Mouse (Mus musculus) intestine, postnatal 0 days (tissue): ENCODE measurements at regions not wholly inside any gene's neighbourhood (a gene's known extent, or its start where the extent isn't known, plus 50 kb on each side); places are given as distances from the start of the nearest gene placed in this dataset.
A peak's percentile ranks its signal among the peaks of the same experiment; 100 is the strongest.

Experiments
- ATAC-seq: fragments of 200-750 bp; cut with Nextera tagmentation; 2 replicates; pipeline ENCODE4 v1.8.0; 2017; ENCODE audit warnings: mild to moderate bottlenecking, moderate TSS enrichment, moderate library complexity
- H3K27ac ChIP-seq: fragments of 300-500 bp; sonication (generic); 2 replicates; pipeline ENCODE4 v1.5.1; 2014; ENCODE audit warnings: mild to moderate bottlenecking, low read depth, low read length, moderate library complexity
- H3K27me3 ChIP-seq: fragments of 300-500 bp; sonication (generic); replicated peaks from 2 replicates; pipeline ENCODE4 v1.6.1; 2014; ENCODE audit warnings: low read length, mixed read lengths; ENCODE audit not compliant: control insufficient read depth, insufficient read depth
- H3K36me3 ChIP-seq: fragments of 300-500 bp; sonication (generic); 2 replicates; pipeline ENCODE4 v1.6.1; 2014; ENCODE audit warnings: mild to moderate bottlenecking, moderate library complexity; ENCODE audit not compliant: control insufficient read depth, insufficient read depth
- H3K4me1 ChIP-seq: fragments of 300-500 bp; sonication (generic); replicated peaks from 2 replicates; pipeline ENCODE4 v1.6.1; 2014; ENCODE audit warnings: antibody characterized with exemption, low read length, mixed read lengths; ENCODE audit not compliant: control insufficient read depth, insufficient read depth
- H3K4me2 ChIP-seq: fragments of 300-500 bp; sonication (generic); replicated peaks from 2 replicates; pipeline ENCODE4 v1.6.1; 2014; ENCODE audit warnings: low read depth, mild to moderate bottlenecking, moderate library complexity
- H3K4me3 ChIP-seq: fragments of 300-500 bp; sonication (generic); 2 replicates; pipeline ENCODE4 v1.5.1; 2014; ENCODE audit warnings: low read depth, low read length
- H3K9ac ChIP-seq: fragments of 300-500 bp; sonication (generic); 2 replicates; pipeline ENCODE4 v1.6.1; 2014; ENCODE audit warnings: mild to moderate bottlenecking, low read depth, low read length
- H3K9me3 ChIP-seq: fragments of 300-500 bp; sonication (generic); 2 replicates; pipeline ENCODE4 v1.6.1; 2016; ENCODE audit warnings: mixed run types; ENCODE audit not compliant: control insufficient read depth
- CTCF ChIP-seq: sonication (generic); IDR thresholded peaks from 2 replicates; pipeline ENCODE4 v1.5.1; 2016; ENCODE audit warnings: low read depth, mild to moderate bottlenecking, control low read depth, antibody characterized with exemption, moderate library complexity
- WGBS: fragments of 180-500 bp; shearing (Covaris S2); extraction: QIAGEN DNeasy Blood & Tissue Kit; methylation state at CpG from one replicate; pipeline ENCODE4 v1.1.7; 2014; 5-methylcytosine and 5-hydroxymethylcytosine counted together

GRCm38 (mm10) chr4:95162386-95163090, 110.5 kb upstream of the Jun start:
- Histone ChIP-seq H3K9me3 (no peaks in the 10 kb centered on the region), H3K4me2 (no peak overlapping the region), H3K9ac (no peak overlapping the region), H3K4me3 (no peak overlapping the region), H3K27ac (0 out of 2 replicates have a peak overlapping the region, but pooled peaks have one; percentile 36), H3K4me1 (peaks cover 10% of the 10 kb centered on the region), H3K36me3 (no peaks in the 10 kb centered on the region), H3K27me3 (no peaks in the 10 kb centered on the region)
- WGBS = 50% methylated on average over 9 of the region's 9 CpGs
- TF ChIP-seq CTCF = peak; percentile 35
- no peak for ATAC-seq

GRCm38 (mm10) chr4:95163403-95163802, 111.4 kb upstream of the Jun start:
- TF ChIP-seq CTCF = no peak
- no peak overlapping the region for H3K4me3 ChIP-seq
- no peak overlapping the region for H3K27ac ChIP-seq
- peaks cover 10% of the 10 kb centered on the region for H3K4me1 ChIP-seq
- H3K9me3 ChIP-seq = no peaks in the 10 kb centered on the region
- WGBS = 61% methylated on average over 4 of the region's 4 CpGs
- no peaks in the 10 kb centered on the region for H3K27me3 ChIP-seq
- no peak for ATAC-seq
- no peaks in the 10 kb centered on the region for H3K36me3 ChIP-seq
- no peak overlapping the region for H3K9ac ChIP-seq
- H3K4me2 ChIP-seq = no peak overlapping the region

GRCm38 (mm10) chr4:95166503-95166902, 114.5 kb upstream of the Jun start:
- H3K27me3 ChIP-seq = no peaks in the 10 kb centered on the region
- TF ChIP-seq CTCF = no peak
- whole genome bisulfite sequencing = 41% methylated on average over 5 of the region's 5 CpGs
- no peak overlapping the region for H3K9ac ChIP-seq
- no peaks in the 10 kb centered on the region for H3K4me1 ChIP-seq
- no peak overlapping the region for H3K4me2 ChIP-seq
- no peaks in the 10 kb centered on the region for H3K36me3 ChIP-seq
- no peaks in the 10 kb centered on the region for H3K9me3 ChIP-seq
- no peak overlapping the region for H3K4me3 ChIP-seq
- peak; percentile 74 for ATAC-seq
- no peak overlapping the region for H3K27ac ChIP-seq

- Histone ChIP-seq H3K4me2 (no peak overlapping the region), H3K36me3 (no peaks in the 10 kb centered on the region), H3K9me3 (no peaks in the 10 kb centered on the region), H3K27me3 (no peaks in the 10 kb centered on the region), H3K4me1 (no peaks in the 10 kb centered on the region), H3K4me3 (no peak overlapping the region), H3K27ac (no peak overlapping the region), H3K9ac (no peak overlapping the region)
- WGBS = 98% methylated on average over 1 of the region's 1 CpGs
- ATAC-seq = no peak
- TF ChIP-seq CTCF = no peak
These were observed 115.2 kb upstream of the Jun start for GRCm38 (mm10) chr4:95167216-95167615.

GRCm38 (mm10) chr4:95169702-95170101, 117.7 kb upstream of the Jun start:
- Histone ChIP-seq H3K4me3 (no peak overlapping the region), H3K9me3 (no peaks in the 10 kb centered on the region), H3K36me3 (no peaks in the 10 kb centered on the region), H3K27me3 (no peaks in the 10 kb centered on the region), H3K27ac (no peak overlapping the region), H3K9ac (no peak overlapping the region), H3K4me2 (no peak overlapping the region), H3K4me1 (no peaks in the 10 kb centered on the region)
- no peak for ATAC-seq
- no peak for TF ChIP-seq CTCF
- 54% methylated on average over 2 of the region's 2 CpGs for WGBS

GRCm38 (mm10) chr4:95177753-95178152, 125.7 kb upstream of the Jun start:
- 66% methylated on average over 2 of the region's 2 CpGs for WGBS

More at GRCm38 (mm10) chr4:95177753-95178152, 125.7 kb upstream of the Jun start:
- no peak for ATAC-seq
- Histone ChIP-seq H3K4me3 (no peak overlapping the region), H3K36me3 (no peaks in the 10 kb centered on the region), H3K27me3 (no peaks in the 10 kb centered on the region), H3K4me1 (no peaks in the 10 kb centered on the region), H3K9me3 (no peaks in the 10 kb centered on the region), H3K9ac (no peak overlapping the region), H3K4me2 (no peak overlapping the region), H3K27ac (no peak overlapping the region)
- no peak for TF ChIP-seq CTCF
